ENCODE assay signal across 10 mouse cellular contexts in the genomic region with DNA sequence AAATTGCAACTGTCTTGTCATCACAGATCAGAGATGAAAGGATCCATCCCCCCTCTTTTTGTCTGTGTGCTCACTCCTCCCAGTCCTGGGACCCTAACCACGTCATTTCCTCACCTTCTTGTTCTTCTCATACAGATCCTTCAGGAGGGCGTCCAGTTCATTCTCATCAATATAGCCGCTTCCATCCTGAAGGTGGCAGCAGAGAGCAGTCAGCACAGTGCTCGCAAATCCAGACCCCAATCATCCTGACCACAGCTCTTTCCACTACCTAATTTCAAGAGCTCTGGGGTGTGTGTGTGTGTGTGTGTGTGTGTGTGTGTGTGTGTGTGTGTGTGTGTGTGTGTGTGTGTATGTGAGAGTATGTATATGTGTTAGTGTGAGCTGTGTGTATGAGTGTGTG. TPM values are rescaled to one million over a fixed set of nuclear protein-coding genes. Genes with fewer than 3 reads are reported as not detected.
A peak's percentile ranks its signal among the peaks of the same experiment; 100 is the strongest.
DNase-seq lines count a peak whose midpoint lies in the region; ATAC-seq and TF ChIP-seq lines count a peak whose summit lies in the region.
"Had no signal": no experiment of that assay in that cellular context is flagged by ENCODE, and none has a peak within 500 bp of the region (broad histone marks: within the 10 kb centered on the region; RNA-seq: fewer than 3 reads in every experiment).

No protein-coding gene starts in this region.

- intact Hi-C loops in heart, postnatal 10 days (cut with DNase I) = loop anchor here (2.0 to 5.0 kb wide), 2 partner anchors 332 to 459 kb away; no protein-coding TSS in a partner anchor

- no peaks in the 10 kb centered on the region for H3K4me1 ChIP-seq in intestine, postnatal 0 days (replicated peaks; ENCODE audit: control insufficient read depth, insufficient read depth, low read length)
- no peaks in the 10 kb centered on the region for H3K4me1 ChIP-seq in intestine, embryonic 16.5 days (ENCODE audit: control insufficient read depth, insufficient read depth, low read length)
- H3K4me1 ChIP-seq: embryonic facial prominence, embryonic 12.5 days; midbrain, embryonic 12.5 days had no signal

- H3K4me3 ChIP-seq in intestine, postnatal 0 days (ENCODE audit: low read depth, low read length) = no peak overlapping the region
- H3K4me3 ChIP-seq in intestine, embryonic 16.5 days (ENCODE audit: low read length) = no peak overlapping the region
- H3K4me3 ChIP-seq: embryonic facial prominence, embryonic 12.5 days; midbrain, embryonic 12.5 days had no signal

- no peak overlapping the region for H3K9ac ChIP-seq in intestine, postnatal 0 days (ENCODE audit: low read depth, low read length)
- no peak overlapping the region for H3K9ac ChIP-seq in intestine, embryonic 16.5 days (ENCODE audit: low read depth, low read length)
- H3K9ac ChIP-seq: embryonic facial prominence, embryonic 12.5 days; midbrain, embryonic 12.5 days had no signal

- WGBS in intestine, postnatal 0 days = under 1% methylated on average over 4 of the region's 4 CpGs
- 0% methylated on average over 4 of the region's 4 CpGs for WGBS in intestine, embryonic 16.5 days

- H3K4me2 ChIP-seq in intestine, postnatal 0 days (replicated peaks; ENCODE audit: low read depth) = no peak overlapping the region
- H3K4me2 ChIP-seq in intestine, embryonic 16.5 days (ENCODE audit: low read depth, low read length) = no peak overlapping the region
- H3K4me2 ChIP-seq: embryonic facial prominence, embryonic 12.5 days; midbrain, embryonic 12.5 days had no signal

- DNase-seq in NIH3T3 (ENCODE audit: low read depth) = peak; percentile 84
- DNase-seq in cerebellum, postnatal 14 days = peak; percentile 85
- peak; percentile 51 to 74 for DNase-seq in heart, postnatal 10 days
- DNase-seq in layer of hippocampus, adult 8-10 months (ENCODE audit: low spot score in 2 of 2) = peak; percentile 7 to 48
- peak; percentile 63 for DNase-seq in splenic B cell, adult 2 months (ENCODE audit: low read depth, low spot score)

- H3K27ac ChIP-seq in intestine, postnatal 0 days (ENCODE audit: low read depth, low read length) = no peak overlapping the region
- H3K27ac ChIP-seq in intestine, embryonic 16.5 days (ENCODE audit: low read length) = no peak overlapping the region
- H3K27ac ChIP-seq: embryonic facial prominence, embryonic 12.5 days; midbrain, embryonic 12.5 days had no signal

- H3K9me3 ChIP-seq in intestine, postnatal 0 days (ENCODE audit: control insufficient read depth) = no peaks in the 10 kb centered on the region
- no peaks in the 10 kb centered on the region for H3K9me3 ChIP-seq in intestine, embryonic 16.5 days (ENCODE audit: control insufficient read depth, low read length)
- H3K9me3 ChIP-seq: embryonic facial prominence, embryonic 12.5 days; midbrain, embryonic 12.5 days had no signal

- peak; percentile 93 for TF ChIP-seq CTCF in intestine, postnatal 0 days (IDR thresholded peaks at IDR 0.05; ENCODE audit: low read depth)

- H3K36me3 ChIP-seq in intestine, postnatal 0 days (ENCODE audit: control insufficient read depth, insufficient read depth) = no peaks in the 10 kb centered on the region
- no peaks in the 10 kb centered on the region for H3K36me3 ChIP-seq in intestine, embryonic 16.5 days (ENCODE audit: control insufficient read depth, insufficient read depth, low read length)
- no peaks in the 10 kb centered on the region for H3K36me3 ChIP-seq in splenic B cell, adult 2 months (ENCODE audit: control insufficient read depth, insufficient read depth, low read length, poor library complexity, severe bottlenecking)
- H3K36me3 ChIP-seq: embryonic facial prominence, embryonic 12.5 days; midbrain, embryonic 12.5 days had no signal

- no peak for ATAC-seq in intestine, postnatal 0 days
- ATAC-seq in intestine, embryonic 16.5 days = no peak
- peak; percentile 94 for ATAC-seq in megakaryocyte-erythroid progenitor cell, adult 5-6 weeks (replicated peaks; ENCODE audit: low FRiP score, low TSS enrichment, poor library complexity, severe bottlenecking)

- no peaks in the 10 kb centered on the region for H3K27me3 ChIP-seq in intestine, postnatal 0 days (replicated peaks; ENCODE audit: control insufficient read depth, insufficient read depth, low read length)
- no peaks in the 10 kb centered on the region for H3K27me3 ChIP-seq in intestine, embryonic 16.5 days (replicated peaks; ENCODE audit: control insufficient read depth, insufficient read depth, low read length)
- H3K27me3 ChIP-seq in splenic B cell, adult 2 months (ENCODE audit: control insufficient read depth, insufficient read depth, low read length, poor library complexity, severe bottlenecking) = no peaks in the 10 kb centered on the region
- H3K27me3 ChIP-seq: embryonic facial prominence, embryonic 12.5 days had no signal

RNA-seq across cellular contexts. Expression of a gene that starts 22.5 kb away (rescaled TPM):
- polyA plus RNA-seq in intestine, postnatal 0 days (2015; fragmentation: Nextera tagmentation; extraction: Ambion mirVana) = 0.26 and 0.27 TPM in 2 replicates
- not detected in 2 replicates for polyA plus RNA-seq in intestine, embryonic 16.5 days (2015; fragmentation: Nextera tagmentation; extraction: Ambion mirVana)
- total RNA-seq in heart, postnatal 10 days (2021) = under 1 TPM in 1 of 2 experiments, not detected in 1; 0.17 TPM
- total RNA-seq in layer of hippocampus, adult 8-10 months (2022) = 10 to 100 TPM; 36.3 to 41.0 (median 38.6) TPM
- not detected in 2 replicates for total RNA-seq in megakaryocyte-erythroid progenitor cell, adult 5-6 weeks (2014; fragmentation: Nextera tagmentation)
- total RNA-seq in megakaryocyte-erythroid progenitor cell, adult 5-6 weeks (2017) = not detected in 2 replicates

RNA-seq across cellular contexts. Expression of a gene that starts 43.0 kb away (rescaled TPM):
- not detected in 2 replicates for polyA plus RNA-seq in intestine, postnatal 0 days (2015; fragmentation: Nextera tagmentation; extraction: Ambion mirVana)
- polyA plus RNA-seq in intestine, embryonic 16.5 days (2015; fragmentation: Nextera tagmentation; extraction: Ambion mirVana) = not detected in 2 replicates
- not detected for total RNA-seq in heart, postnatal 10 days (2021)
- not detected for total RNA-seq in layer of hippocampus, adult 8-10 months (2022)
- not detected in 2 replicates for total RNA-seq in megakaryocyte-erythroid progenitor cell, adult 5-6 weeks (2014; fragmentation: Nextera tagmentation)
- total RNA-seq in megakaryocyte-erythroid progenitor cell, adult 5-6 weeks (2017) = not detected in 2 replicates
- polyA plus RNA-seq: embryonic facial prominence, embryonic 12.5 days; midbrain, embryonic 12.5 days had no signal

RNA-seq across cellular contexts. Expression of a gene that starts 44.5 kb away (rescaled TPM):
- not detected in 2 replicates for polyA plus RNA-seq in intestine, postnatal 0 days (2015; fragmentation: Nextera tagmentation; extraction: Ambion mirVana)
- polyA plus RNA-seq in intestine, embryonic 16.5 days (2015; fragmentation: Nextera tagmentation; extraction: Ambion mirVana) = not detected in 2 replicates
- total RNA-seq in heart, postnatal 10 days (2021) = not detected
- total RNA-seq in layer of hippocampus, adult 8-10 months (2022) = not detected
- not detected in 2 replicates for total RNA-seq in megakaryocyte-erythroid progenitor cell, adult 5-6 weeks (2014; fragmentation: Nextera tagmentation)
- total RNA-seq in megakaryocyte-erythroid progenitor cell, adult 5-6 weeks (2017) = not detected in 2 replicates
- polyA plus RNA-seq: embryonic facial prominence, embryonic 12.5 days; midbrain, embryonic 12.5 days had no signal

Comparison
In these comparisons a context has a peak if more than half of its experiments do, and no peak if none do; other contexts are left out.
1. DNase-seq: peak in every context shown above with its lines; median percentile 85 in cerebellum, postnatal 14 days; 84 in NIH3T3; 63 in splenic B cell, adult 2 months; 62 in heart, postnatal 10 days; 28 in layer of hippocampus, adult 8-10 months.
2. RNA of a gene that starts 22.5 kb away (total RNA-seq): 36.3 to 41.0 TPM in layer of hippocampus, adult 8-10 months; 0.17 TPM in heart, postnatal 10 days and not detected in megakaryocyte-erythroid progenitor cell, adult 5-6 weeks; every median in the first group is over 10 times any median in the second.